Mouse (Mus musculus): ENCODE data around the gene Rasgrp1.

GRCm38 (mm10) chr2:117371706-117372105 is 28.9 kb upstream of the Rasgrp1 start:
- TF ChIP-seq POLR2A (IDR thresholded peaks at IDR 0.05; ENCODE audit: extremely low read depth, insufficient read depth, low read length) (no peak), CTCF (IDR thresholded peaks at IDR 0.05; ENCODE audit: extremely low read depth, insufficient read depth, low read length) (no peak)

All from cortical plate, adult 2 months (tissue).